Mouse (Mus musculus) ovary, postnatal 10 days (tissue): ENCODE data around the gene Eftud2.

ENCODE experiments used
- DNase-seq: peaks from one replicate; pipeline ENCODE4 v3.0.0; 2022; ENCODE audit warnings: low spot score

The Eftud2 gene

GRCm38 (mm10) chr11:102880585-102881313, at the start of gene Eftud2, which contains the start of gene Ccdc103:
Gene Eftud2 (minus strand): TSS chr11:102880985.
Gene Ccdc103 (plus strand): TSS chr11:102881204.
- DNase-seq = peak; percentile 95

- DNase-seq = no peak
Observed at GRCm38 (mm10) chr11:102925351-102925717, 44.5 kb upstream of the Eftud2 start.

GRCm38 (mm10) chr11:102924557-102925350, 44.0 kb upstream of the Eftud2 start, which contains the start of gene Kif18b:
Gene Kif18b (minus strand): TSS chr11:102925124.
- peak; percentile 87 for DNase-seq

- DNase-seq = no peak
Observed at GRCm38 (mm10) chr11:102921491-102921890, 40.7 kb upstream of the Eftud2 start.

- DNase-seq = no peak
Observed at GRCm38 (mm10) chr11:102918077-102918476, 37.3 kb upstream of the Eftud2 start.

- no peak for DNase-seq
Observed at GRCm38 (mm10) chr11:102915380-102915779, 34.6 kb upstream of the Eftud2 start.

- no peak for DNase-seq
Observed at GRCm38 (mm10) chr11:102911376-102911775, 30.6 kb upstream of the Eftud2 start.

- DNase-seq = no peak
Observed at GRCm38 (mm10) chr11:102903654-102904053, 22.9 kb upstream of the Eftud2 start.

GRCm38 (mm10) chr11:102902107-102902506, 21.3 kb upstream of the Eftud2 start:
- no peak for DNase-seq

- DNase-seq = no peak
Observed at GRCm38 (mm10) chr11:102901199-102901598, 20.4 kb upstream of the Eftud2 start.

GRCm38 (mm10) chr11:102900763-102901162, 20.0 kb upstream of the Eftud2 start, which contains the start of gene Gfap:
Gene Gfap (minus strand): TSS chr11:102900912.
- DNase-seq = peak; percentile 58

GRCm38 (mm10) chr11:102898408-102898807, 17.6 kb upstream of the Eftud2 start:
- no peak for DNase-seq

- DNase-seq = no peak
Observed at GRCm38 (mm10) chr11:102896641-102897040, 15.9 kb upstream of the Eftud2 start.

- DNase-seq = no peak
Observed at GRCm38 (mm10) chr11:102895779-102896178, 15.0 kb upstream of the Eftud2 start.

GRCm38 (mm10) chr11:102894716-102895115, 13.9 kb upstream of the Eftud2 start:
- no peak for DNase-seq

GRCm38 (mm10) chr11:102893015-102893651, 12.3 kb upstream of the Eftud2 start:
- peak; percentile 32 for DNase-seq

GRCm38 (mm10) chr11:102890096-102890495, 9.3 kb upstream of the Eftud2 start:
- no peak for DNase-seq

- no peak for DNase-seq
Observed at GRCm38 (mm10) chr11:102888135-102888534, 7.3 kb upstream of the Eftud2 start.

GRCm38 (mm10) chr11:102887433-102887832, 6.6 kb upstream of the Eftud2 start:
- DNase-seq = no peak

- no peak for DNase-seq
Observed at GRCm38 (mm10) chr11:102884616-102885219, 3.9 kb upstream of the Eftud2 start, which contains the start of gene Fam187a. Gene Fam187a (plus strand): TSS chr11:102885169.

GRCm38 (mm10) chr11:102881314-102882198, 771 bp upstream of the Eftud2 start:
- no peak for DNase-seq
